Mouse (Mus musculus): ENCODE data around the gene Chid1. TPM values are rescaled to one million over a fixed set of nuclear protein-coding genes. Genes with fewer than 3 reads are reported as not detected.

Gene Chid1
- polyA plus RNA-seq, 1 experiment, result 14.6 TPM

DNA sequence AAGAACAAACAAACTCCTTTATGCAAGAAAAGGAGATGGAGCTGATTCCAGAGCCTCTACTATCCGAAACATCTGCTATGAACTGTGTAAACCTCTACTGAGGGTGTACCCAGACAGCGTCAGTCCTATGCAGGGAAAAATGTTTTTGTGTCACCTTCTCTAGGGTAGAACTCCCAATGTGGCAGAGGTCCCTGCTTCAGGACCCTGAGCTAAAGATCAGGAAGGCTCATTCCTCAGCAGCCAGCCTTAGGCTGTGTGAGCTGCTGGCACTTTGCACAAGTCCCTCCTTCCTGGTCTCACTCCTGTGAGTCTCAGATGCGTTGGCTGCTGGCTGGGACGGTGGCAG, 14.1 kb downstream of the Chid1 start:
- no peak for TF ChIP-seq GATA1 (IDR thresholded peaks at IDR 0.05; ENCODE audit: low read length)

DNA sequence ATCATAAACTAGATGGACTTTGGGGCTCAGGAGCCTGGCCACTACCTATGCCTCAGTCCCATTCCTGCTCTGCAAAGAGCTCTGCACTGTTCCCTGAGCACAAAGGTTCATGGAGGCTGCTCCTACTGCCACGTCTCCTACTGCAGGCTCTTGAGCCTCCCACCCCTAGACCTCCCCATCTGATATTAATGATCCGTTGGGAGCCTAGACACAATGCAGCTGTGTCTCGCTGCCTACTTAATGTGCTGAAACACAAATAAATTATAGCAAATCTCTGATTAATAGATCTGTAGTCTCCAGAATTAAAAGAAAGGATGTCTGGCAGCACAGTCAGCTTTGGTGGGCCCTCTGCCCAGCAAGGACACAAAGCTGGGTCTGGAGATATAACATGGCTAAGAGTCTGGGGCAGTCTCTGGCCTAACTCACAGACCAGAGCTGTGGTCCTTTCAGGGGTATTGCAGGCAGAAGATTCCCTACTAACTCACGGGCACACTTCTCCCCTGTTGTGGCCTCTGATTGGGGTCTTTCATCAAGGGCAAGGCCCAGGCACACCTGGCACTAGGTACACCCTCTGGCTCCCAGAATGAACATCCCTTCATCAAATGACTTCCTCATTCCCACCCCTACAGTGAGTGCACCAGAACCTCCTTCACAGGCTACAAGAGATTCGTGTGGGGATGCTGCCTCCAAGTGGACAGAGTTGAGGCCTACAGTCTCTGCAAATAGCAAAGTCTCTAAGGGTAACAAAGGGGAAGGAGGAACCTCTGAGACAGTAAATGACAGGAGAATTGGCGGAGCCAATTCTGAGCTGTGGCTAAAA, 14.7 kb downstream of the Chid1 start:
- no peak for TF ChIP-seq GATA1 (IDR thresholded peaks at IDR 0.05; ENCODE audit: low read length)

DNA sequence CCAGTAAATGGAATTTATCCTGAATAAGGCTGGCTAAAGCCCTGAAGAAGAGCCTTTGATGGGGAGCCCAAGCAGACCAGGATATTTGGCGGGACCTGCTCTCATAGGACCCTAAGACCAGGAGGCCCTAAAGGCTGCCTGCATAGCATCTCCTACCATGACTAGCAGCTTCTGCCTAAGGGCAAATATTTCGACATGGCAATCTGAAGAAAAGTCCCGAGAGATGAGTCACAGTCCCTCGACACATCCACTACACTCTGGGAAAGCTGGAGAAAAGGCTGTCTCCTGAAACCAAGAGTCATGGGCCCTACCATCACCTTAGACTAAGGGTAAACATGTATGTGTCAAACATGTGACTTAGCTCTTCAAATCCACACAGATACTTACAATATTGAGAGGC, 15.4 kb downstream of the Chid1 start:
- no peak for TF ChIP-seq GATA1 (IDR thresholded peaks at IDR 0.05; ENCODE audit: low read length)

DNA sequence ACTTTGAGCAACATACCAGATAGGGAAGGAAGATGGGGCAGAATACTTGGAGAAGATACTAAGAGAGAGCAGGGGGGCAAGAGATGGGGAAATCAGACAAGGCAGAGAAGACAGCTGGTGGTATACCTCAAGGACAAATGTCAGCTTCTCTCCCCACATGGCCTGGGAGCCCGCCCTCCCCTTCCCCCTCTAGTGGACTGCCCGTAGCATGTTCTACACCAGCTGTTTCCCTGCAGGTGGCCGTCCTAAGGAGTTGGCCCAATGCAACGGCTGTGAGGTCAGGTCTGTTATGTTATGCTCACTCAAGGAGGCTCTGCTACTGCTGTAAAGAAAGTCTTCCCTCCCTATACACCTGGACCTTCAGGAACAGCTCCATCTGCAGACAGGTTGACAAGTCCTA, 16.6 kb downstream of the Chid1 start:
- no peak for TF ChIP-seq GATA1 (IDR thresholded peaks at IDR 0.05; ENCODE audit: low read length)

DNA sequence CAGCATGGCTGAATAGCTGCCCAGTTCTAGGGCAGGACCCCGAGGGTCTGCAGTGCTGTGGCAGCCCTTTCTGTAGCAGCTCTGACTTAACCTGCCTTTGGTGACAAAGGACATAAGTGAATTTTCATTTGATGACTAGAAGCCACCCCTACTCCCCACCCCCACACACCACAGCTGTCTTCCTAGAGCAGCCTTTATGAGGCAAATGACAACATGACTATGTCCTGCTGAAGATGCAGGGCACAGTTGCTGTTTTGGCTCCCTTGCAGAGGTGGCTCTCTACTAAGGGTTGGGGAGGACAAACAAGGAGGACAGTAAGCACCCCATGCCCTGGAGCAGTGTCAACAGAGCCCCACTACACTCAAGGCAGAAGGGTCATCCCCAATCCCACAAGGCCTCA, 19.9 kb downstream of the Chid1 start:
- no peak for TF ChIP-seq GATA1 (IDR thresholded peaks at IDR 0.05; ENCODE audit: low read length)

DNA sequence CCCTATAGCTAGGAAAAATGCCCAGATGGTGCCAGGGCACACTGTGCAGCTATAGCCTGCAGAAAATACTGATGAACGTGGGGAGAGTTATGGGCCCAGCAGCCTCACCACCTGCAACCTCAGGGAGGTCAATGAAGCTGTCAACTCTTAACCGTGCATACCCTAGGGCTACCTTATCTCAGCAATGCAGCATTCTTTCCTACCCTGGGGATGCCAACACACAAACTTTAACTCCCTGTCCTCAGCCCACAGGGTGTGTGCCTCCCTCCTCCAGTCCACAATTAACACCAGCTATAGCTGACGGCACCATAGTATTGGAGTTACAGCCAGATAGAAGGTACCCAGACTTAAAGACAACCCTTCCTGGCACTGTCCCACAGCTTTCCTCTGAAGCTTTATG, 20.7 kb downstream of the Chid1 start:
- TF ChIP-seq GATA1 (IDR thresholded peaks at IDR 0.05; ENCODE audit: low read length), result no peak

DNA sequence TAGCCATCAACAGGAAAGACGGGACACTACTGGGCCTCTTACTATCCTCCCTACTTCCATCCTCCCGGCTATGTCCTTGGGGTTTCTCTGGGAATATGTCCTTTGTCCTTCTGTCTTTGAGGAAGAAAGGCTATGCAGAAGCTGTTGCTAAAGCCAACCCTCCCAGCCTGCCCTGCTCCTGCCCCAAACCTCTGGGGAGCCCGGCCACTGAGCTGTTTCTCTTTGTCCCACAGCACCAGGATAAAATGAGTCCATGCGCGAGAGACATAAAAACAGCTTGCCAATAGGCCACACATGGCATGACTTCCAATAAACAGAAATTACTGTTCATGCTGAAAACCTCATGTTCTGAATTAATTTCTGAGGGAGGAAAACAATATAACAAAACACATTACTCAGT, 21.4 kb downstream of the Chid1 start:
- no peak for TF ChIP-seq GATA1 (IDR thresholded peaks at IDR 0.05; ENCODE audit: low read length)

DNA sequence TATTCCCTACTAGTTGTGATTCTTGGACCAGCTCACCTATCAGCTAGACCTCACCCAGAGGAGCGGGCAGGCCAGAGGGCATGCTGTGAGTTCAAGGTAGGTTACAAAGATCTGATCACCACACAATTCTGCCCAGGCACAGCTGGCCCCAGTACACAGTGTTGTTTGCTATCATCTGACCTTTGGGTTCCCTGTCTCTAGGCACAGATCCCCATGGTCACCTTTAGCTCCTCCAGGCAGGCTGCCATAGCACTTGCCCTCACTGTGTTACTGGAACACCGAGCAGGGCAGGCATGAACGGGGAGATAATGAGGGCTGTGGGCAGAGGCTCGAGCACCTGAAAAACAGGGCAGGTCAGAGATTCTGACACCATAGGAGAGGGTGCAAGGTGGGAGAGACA, 22.0 kb downstream of the Chid1 start:
- no peak for TF ChIP-seq GATA1 (IDR thresholded peaks at IDR 0.05; ENCODE audit: low read length)

DNA sequence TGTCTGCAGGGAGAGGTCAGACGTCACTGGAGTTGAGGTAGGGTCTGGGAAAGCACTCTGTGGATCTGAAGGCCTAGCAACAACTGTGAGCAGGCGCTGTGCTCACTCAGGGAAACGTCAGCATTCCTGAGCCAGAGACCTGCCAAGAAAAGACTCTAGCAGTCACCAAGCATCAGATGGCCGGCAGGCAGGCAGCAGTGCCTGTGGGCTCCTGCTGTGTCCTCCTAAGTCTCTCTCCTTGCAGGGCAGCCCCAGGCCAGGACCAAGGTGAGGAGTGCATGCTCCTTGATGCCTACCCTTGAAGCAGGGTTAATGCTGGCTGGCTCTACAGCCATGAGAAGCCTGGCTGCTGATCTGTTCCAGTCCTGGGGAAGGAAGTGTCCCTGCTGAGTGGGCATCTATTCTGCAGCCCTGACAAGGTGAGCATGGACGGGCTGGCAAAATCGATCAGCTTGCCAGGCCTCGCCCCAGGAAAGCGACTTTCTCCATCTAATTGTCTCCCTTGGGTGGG, 28.9 kb downstream of the Chid1 start:
- no peak for TF ChIP-seq GATA1 (IDR thresholded peaks at IDR 0.05; ENCODE audit: low read length)

DNA sequence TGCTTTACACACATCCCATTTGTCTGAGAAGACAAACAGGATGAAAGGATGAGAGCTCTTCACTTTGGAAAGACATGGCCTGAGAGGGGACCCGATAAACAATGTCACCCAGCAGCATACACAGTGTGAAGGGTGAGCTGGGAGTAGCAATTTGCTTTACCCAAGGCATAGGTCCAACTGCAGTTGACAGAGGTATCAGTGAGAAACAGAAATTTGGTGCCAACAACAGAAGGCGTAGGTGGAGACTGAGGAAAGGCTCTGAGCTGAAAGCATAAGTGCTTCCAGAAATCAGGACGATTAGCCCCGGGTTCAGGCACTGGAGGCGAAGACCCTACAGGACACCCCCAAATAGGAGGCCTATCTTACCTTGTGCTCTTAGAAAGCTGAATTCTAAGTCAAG, 29.5 kb downstream of the Chid1 start:
- TF ChIP-seq GATA1 (IDR thresholded peaks at IDR 0.05; ENCODE audit: low read length), result no peak

DNA sequence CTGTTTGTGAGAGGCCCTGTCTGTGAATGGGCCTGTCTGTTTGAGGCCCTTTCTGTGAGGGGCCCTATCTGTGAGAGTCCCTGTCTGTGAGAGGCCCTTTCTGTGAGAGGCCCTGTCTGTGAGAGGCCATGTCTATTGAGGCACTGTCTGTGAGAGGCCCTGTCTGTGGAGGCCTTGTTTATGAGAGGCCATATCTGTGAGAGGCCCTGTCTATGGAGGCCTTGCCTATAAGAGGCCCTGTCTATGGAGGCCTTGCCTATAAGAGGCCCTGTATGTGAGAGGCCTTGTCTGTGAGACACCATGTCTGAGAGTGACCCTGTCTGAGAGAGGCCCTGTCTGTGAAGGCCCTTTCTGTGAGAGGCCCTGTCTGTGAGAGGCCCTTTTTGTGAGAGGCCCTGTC, 31.5 kb downstream of the Chid1 start:
- no peak for TF ChIP-seq GATA1 (IDR thresholded peaks at IDR 0.05; ENCODE audit: low read length)

DNA sequence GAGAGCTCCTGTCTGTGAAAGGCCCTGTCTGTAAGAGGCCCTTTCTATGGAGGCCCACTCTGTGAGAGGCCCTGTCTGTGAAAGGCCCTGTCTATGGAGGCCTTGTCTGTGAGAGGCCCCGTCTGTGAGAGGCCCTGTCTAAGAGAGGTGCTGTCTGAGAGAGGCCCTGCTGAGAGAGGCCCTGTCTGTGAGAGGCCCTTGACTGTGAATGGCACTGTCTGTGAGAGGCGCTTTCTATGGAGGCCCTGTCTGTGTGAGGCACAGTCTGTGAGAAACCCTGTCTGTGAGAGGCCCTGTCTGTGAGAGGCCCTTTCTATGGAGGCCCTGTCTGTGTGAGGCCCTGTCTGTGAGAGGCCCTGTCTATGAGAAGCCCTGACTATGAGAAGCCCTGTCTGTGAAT, 33.4 kb downstream of the Chid1 start:
- TF ChIP-seq GATA1 (IDR thresholded peaks at IDR 0.05; ENCODE audit: low read length), result no peak

DNA sequence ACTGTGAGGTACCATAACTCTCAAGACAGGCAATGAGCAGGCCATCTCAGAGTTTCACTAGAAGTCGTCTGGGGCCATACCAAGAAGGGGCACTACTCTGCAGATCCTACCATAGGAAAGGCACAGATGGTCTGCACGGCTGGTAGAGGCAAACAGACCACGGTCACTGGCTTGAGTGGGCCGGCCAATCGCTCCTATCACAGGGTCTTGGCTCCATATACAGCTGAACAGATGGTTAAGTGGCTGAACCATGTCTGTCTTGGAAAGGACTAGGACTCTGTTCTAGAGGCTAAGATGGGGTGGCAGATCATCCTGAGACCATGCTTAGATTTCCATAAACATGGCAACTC, 37.1 kb downstream of the Chid1 start:
- TF ChIP-seq GATA1 (IDR thresholded peaks at IDR 0.05; ENCODE audit: low read length), result no peak

DNA sequence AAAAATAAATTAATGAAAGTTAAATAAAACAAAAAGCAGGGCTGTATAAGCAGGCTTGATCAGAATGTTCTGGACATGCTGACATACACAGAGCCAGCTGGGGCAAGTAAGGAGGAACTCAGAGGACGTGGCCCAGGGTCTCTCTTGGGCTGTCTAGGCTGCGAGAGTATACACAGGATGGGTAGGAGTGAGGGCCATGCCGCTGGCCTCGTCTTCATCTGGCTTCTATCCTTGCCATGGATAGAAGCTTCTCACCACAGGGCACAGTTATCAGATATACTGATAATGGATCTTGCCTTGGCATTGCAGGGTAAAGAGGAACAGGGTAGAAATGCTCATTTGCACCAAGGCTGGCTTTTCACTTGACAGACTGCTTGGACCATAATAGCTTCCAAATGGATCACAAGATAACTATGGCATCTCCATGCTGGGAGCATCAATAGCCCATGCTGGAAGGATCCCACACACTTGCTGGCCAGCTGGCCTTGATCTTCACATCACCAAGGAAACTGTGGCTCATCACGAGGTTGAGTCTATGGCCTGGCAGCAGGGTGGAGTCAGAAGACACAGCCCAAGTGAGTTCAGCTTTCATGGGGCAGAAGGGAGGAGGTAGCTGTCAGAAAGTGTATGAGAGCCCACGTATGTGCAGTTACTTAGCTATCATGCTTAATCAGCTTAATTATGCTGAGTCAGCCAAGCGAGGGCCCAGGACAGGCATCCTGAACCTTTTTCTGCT, 37.7 kb downstream of the Chid1 start:
- TF ChIP-seq GATA1 (IDR thresholded peaks at IDR 0.05; ENCODE audit: low read length), result no peak

DNA sequence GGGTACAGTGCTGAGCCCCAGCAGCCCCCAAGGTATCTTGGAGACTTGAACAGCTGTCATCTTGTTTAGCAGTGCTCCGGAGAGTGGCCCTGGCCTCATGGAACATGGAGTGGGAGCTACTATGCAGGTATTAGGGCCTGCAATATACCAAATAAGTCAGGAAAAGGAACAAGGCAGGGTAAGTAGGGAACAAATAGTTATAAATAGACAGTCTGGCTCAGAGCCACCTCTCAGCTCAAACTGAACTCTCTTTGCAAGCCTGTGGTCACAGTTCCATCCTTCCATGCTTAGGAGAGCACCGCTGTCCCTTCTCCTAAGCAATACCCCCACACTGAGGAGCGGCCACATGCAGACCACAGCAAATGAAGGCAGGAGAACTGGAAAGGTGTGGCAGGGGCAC, 42.1 kb downstream of the Chid1 start:
- TF ChIP-seq GATA1 (IDR thresholded peaks at IDR 0.05; ENCODE audit: low read length), result no peak

DNA sequence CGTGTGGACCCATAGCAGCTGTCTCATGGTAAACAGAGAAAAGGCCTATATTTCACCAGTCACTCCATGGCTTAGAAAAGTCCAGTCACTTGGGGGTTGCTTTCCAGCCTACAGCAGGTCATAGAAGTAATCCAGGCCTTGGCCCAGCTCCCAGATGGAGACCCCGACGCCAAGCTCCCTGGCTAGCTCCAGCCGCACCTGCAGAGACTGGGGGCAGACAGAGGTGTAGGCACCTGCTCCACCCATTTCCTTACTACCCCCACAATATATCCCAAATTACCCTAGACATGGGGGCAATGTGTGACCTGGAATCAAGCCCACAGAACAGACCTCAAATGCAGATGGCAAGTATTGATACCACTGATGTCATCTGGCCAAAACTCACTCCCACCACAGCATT, 43.7 kb downstream of the Chid1 start:
- no peak for TF ChIP-seq GATA1 (IDR thresholded peaks at IDR 0.05; ENCODE audit: low read length)

DNA sequence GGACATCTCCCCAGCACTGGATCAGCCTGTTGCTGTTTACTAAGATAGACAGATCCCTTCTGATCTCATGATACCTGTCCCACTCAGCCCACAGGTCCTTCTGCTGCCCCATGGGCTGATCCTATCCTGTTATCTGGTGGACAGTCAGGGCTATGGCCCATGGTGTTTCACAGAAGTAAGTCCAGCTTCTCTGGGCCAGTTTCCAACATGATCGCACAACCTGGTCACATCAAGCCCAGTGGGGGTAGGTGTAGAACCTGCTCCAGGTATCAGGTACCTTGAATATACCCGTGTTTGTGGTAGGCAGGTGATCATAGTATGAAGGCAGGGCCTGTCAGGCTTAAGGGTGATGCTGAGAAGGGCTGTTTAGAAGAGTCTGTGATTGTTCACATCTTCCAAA, 44.3 kb downstream of the Chid1 start:
- TF ChIP-seq GATA1 (IDR thresholded peaks at IDR 0.05; ENCODE audit: low read length), result no peak
